Mouse (Mus musculus) forebrain, embryonic 14.5 days (tissue): ENCODE measurements at regions not wholly inside any gene's neighbourhood (a gene's known extent, or its start where the extent isn't known, plus 50 kb on each side); places are given as distances from the start of the nearest gene placed in this dataset.

Source experiments
- ATAC-seq: fragments of 200-750 bp; cut with Nextera tagmentation; 2 replicates; pipeline ENCODE4 v1.8.0; 2017; ENCODE audit warnings: mild to moderate bottlenecking, moderate library complexity
- DNase-seq: peaks from one replicate; pipeline ENCODE4 v3.0.0-alpha.2; 2015; ENCODE audit warnings: low spot score
- H3K27ac ChIP-seq: fragments of 300-500 bp; sonication (generic); 2 replicates; pipeline ENCODE4 v1.5.1; 2014; ENCODE audit warnings: low read depth, mild to moderate bottlenecking, control low read depth, low read length, moderate library complexity
- H3K27me3 ChIP-seq: fragments of 300-500 bp; sonication (generic); replicated peaks from 2 replicates; pipeline ENCODE4 v1.6.1; 2014; ENCODE audit warnings: low read length, control low read depth, mixed read lengths; ENCODE audit not compliant: control insufficient read depth, insufficient read depth
- H3K36me3 ChIP-seq: fragments of 300-500 bp; sonication (generic); 2 replicates; pipeline ENCODE4 v1.6.1; 2014; ENCODE audit warnings: low read length, control low read depth; ENCODE audit not compliant: control insufficient read depth, insufficient read depth
- H3K4me1 ChIP-seq: fragments of 300-500 bp; sonication (generic); 2 replicates; pipeline ENCODE4 v1.6.1; 2014; ENCODE audit warnings: antibody characterized with exemption, low read length, control low read depth; ENCODE audit not compliant: control insufficient read depth, insufficient read depth
- H3K4me2 ChIP-seq: fragments of 300-500 bp; sonication (generic); 2 replicates; pipeline ENCODE4 v1.6.1; 2014; ENCODE audit warnings: mild to moderate bottlenecking, control low read depth, low read length
- H3K4me3 ChIP-seq: fragments of 300-500 bp; sonication (generic); 2 replicates; pipeline ENCODE4 v1.5.1; 2014; ENCODE audit warnings: low read depth, low read length, control low read depth
- H3K9ac ChIP-seq: fragments of 300-500 bp; sonication (generic); 2 replicates; pipeline ENCODE4 v1.6.1; 2014; ENCODE audit warnings: mild to moderate bottlenecking, low read length, control low read depth, moderate library complexity
- H3K9me3 ChIP-seq: fragments of 300-500 bp; sonication (generic); replicated peaks from 2 replicates; pipeline ENCODE4 v1.6.1; 2016; ENCODE audit warnings: low read length, control low read depth, mixed read lengths; ENCODE audit not compliant: control insufficient read depth
- WGBS: fragments of 180-500 bp; shearing (Covaris S2); extraction: QIAGEN DNeasy Blood & Tissue Kit; methylation state at CpG from one replicate; pipeline ENCODE4 v1.1.7; 2014; 5-methylcytosine and 5-hydroxymethylcytosine counted together

DNA sequence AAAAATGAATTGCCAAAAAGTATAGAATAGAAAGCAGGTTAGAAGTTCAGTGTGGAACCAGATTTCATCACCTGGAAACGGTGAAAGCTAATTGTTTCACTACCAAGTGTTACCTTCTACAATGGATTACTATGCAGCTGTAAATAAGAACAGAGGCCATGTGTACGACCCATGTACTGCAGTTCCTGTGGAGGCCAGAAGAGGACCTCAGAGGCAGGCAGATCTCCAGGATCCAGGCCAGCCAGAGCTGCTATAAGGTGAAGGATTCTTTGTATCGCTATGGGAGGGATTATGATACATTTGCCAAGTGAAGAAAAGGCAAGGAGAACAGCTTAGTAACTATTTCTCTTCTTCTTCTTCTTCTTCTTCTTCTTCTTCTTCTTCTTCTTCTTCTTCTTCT is 121.8 kb downstream of the Sox2 start:
- Histone ChIP-seq H3K4me3 (no peak overlapping the region), H3K9ac (no peak overlapping the region), H3K4me2 (no peak overlapping the region), H3K4me1 (no peaks in the 10 kb centered on the region), H3K36me3 (no peaks in the 10 kb centered on the region), H3K27me3 (no peaks in the 10 kb centered on the region), H3K9me3 (no peaks in the 10 kb centered on the region), H3K27ac (no peak overlapping the region)
- WGBS: 92% methylated on average over 3 of the region's 3 CpGs
- DNase-seq (no peak), ATAC-seq (no peak)

DNA sequence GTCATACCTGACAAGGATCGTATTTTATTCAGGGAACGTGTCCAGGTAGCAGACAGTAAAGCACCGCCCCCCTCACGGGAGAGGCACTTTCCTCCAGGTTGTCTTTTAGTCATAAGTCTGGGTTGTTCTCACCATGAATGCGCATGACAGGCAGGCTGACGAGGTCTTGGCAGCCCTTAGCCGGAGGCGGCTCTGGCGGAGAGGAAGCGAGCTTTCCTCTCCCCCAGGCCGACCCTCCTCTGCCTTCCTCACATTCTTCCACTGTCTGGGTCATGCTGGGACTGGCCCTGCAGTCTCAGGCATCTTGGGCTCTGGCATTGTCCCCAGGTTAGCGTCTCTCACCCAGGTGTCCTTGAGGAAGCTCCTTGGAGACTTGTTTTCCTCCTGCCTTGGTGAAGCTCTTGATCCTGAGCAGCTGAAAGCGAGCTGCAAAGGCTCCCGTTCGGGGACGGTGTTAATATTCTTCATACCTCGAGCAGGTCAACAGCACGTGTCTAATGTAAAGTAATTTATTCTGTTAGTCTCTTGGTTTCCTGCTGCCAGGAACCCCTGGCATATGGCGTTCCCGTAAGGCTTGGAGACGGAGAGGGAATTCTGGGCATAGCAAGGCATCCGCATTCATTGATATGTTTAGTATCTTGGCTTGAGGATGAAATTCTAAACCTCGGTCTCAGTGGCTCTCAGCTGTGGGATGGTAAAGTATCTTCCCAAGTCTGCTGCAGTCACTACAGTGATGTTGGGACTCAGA is 123.6 kb downstream of the Sox2 start:
- peak; percentile 69 for DNase-seq
- Histone ChIP-seq H3K9me3 (no peaks in the 10 kb centered on the region), H3K36me3 (no peaks in the 10 kb centered on the region), H3K4me3 (no peak overlapping the region), H3K27me3 (no peaks in the 10 kb centered on the region), H3K27ac (no peak overlapping the region), H3K9ac (no peak overlapping the region), H3K4me2 (peak overlapping the region; percentile 27; the same call in 1 of the 2 replicates), H3K4me1 (no peaks in the 10 kb centered on the region)
- WGBS: 27% methylated on average over 23 of the region's 23 CpGs
- peak; percentile 74; the same call in 1 of the 2 replicates for ATAC-seq

DNA sequence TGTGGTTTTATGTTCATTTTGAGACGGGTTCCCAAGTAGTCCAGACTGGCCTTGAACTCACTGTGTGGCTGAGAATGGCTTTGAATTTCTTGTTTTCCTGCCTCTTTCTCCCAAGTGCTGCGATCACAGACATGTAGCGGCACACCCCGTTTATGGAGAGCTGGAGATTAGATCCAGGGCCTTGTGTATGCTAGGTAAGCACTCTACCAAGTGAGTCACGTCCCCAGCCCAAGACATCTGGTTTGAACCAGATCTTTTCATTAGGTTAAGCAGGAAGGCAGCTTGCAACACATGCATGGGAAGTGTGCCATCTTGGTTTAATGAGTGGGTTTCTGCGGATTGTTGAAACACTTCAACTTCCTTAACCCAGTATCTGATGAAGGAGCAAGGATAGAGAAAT is 131.6 kb downstream of the Sox2 start:
- WGBS: 83% methylated on average over 6 of the region's 6 CpGs
- DNase-seq: peak; percentile 27
- H3K4me1 ChIP-seq: no peaks in the 10 kb centered on the region
- no peak overlapping the region for H3K4me3 ChIP-seq
- H3K27me3 ChIP-seq: no peaks in the 10 kb centered on the region
- no peak overlapping the region for H3K4me2 ChIP-seq
- H3K27ac ChIP-seq: no peak overlapping the region
- no peak overlapping the region for H3K9ac ChIP-seq
- ATAC-seq: no peak
- H3K9me3 ChIP-seq: no peaks in the 10 kb centered on the region
- H3K36me3 ChIP-seq: no peaks in the 10 kb centered on the region

DNA sequence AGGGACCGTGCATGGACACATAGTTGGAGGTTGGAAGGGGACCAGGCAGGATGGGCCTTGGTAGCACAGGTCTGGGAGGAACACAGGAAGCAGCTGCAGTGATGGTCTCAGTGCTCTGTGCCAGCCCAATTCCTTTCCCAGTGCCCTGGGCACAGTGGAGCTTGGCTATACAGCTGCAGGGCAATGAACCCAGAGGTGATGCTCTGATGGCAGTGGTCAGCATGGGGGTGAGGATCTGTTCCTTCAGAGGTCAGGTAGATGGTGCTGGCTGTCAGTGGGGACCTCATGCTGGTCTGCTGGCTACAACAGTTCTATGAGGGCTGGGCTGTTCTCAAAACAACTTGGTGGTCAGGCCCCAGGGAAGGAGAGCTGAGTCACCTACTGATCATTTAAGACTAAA is 133.2 kb downstream of the Sox2 start:
- Histone ChIP-seq H3K27me3 (no peaks in the 10 kb centered on the region), H3K4me1 (no peaks in the 10 kb centered on the region), H3K4me3 (no peak overlapping the region), H3K36me3 (no peaks in the 10 kb centered on the region), H3K9me3 (no peaks in the 10 kb centered on the region), H3K27ac (no peak overlapping the region), H3K4me2 (no peak overlapping the region), H3K9ac (no peak overlapping the region)
- no peak for ATAC-seq
- WGBS: 90% methylated on average over 1 of the region's 1 CpGs
- DNase-seq: no peak

DNA sequence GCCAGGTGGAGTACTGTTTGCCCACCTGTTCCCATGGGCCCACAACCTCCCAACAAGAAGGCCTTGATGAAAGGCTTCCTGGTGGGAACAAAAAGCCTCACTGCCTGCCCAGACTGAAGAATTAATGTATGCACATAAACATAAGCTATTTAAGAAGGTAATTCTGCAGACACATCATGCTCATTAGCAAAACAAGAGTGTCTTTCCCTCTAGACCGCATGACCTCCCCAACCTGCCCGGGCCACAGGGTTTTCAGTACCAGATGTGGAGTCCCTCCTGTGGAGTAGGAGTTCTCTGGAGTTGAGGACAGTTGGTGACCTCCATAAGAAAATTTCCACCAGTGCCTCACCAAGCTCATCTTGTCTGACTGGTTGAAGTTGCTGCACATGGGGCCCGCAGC is 137.0 kb downstream of the Sox2 start:
- WGBS: 88% methylated on average over 3 of the region's 3 CpGs
- H3K4me1 ChIP-seq: no peaks in the 10 kb centered on the region
- H3K9me3 ChIP-seq: no peaks in the 10 kb centered on the region
- H3K27me3 ChIP-seq: no peaks in the 10 kb centered on the region
- H3K9ac ChIP-seq: no peak overlapping the region
- no peak overlapping the region for H3K4me3 ChIP-seq
- H3K36me3 ChIP-seq: no peaks in the 10 kb centered on the region
- ATAC-seq (no peak), DNase-seq (no peak)
- no peak overlapping the region for H3K4me2 ChIP-seq
- H3K27ac ChIP-seq: no peak overlapping the region

DNA sequence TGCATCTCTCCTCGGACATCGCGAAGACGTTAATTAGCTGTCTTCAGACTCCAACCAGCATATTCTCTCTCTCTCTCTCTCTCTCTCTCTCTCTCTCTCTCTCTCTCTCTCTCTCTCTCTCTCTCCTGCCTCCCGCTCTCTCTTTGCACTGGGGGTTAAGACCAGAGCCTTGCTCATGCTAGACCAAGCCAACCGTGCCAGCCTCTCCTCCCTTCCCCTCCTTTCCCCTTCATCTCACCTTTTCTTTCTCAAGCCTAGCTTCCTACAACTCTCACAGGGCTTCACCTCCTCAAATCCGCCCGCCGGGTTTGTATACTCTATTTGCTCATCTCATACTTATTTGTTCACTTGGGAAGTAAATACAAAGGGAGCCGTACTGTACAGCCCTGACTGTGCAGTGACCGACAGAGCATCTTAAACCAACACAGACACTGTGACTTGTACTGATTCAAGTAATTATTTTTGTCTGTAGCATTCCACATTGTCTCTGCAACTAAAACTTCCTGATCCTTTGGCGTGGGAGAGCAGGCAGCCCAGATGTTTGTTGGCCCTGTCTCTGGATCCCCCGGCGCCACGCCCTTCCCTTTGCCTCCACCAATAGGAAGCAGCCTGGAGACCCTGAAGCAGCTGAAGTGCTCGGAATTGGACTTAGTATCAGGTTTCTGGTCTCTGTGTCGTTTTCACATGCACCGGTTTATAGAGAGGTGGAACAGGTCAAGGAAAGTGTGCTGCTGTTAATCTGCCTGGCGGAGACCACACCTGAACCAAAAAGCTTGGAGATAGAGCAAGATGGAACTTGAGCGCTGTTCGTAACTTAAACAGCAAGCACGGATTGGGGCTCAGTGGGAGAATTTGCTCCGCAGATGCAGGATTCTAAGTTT is 145.1 kb downstream of the Sox2 start:
- Histone ChIP-seq H3K9ac (no peak overlapping the region), H3K4me1 (0 out of 2 replicates have a peak, but pooled peaks cover 4% of the 10 kb centered on the region)
- 15% methylated on average over 23 of the region's 23 CpGs for WGBS

DNA sequence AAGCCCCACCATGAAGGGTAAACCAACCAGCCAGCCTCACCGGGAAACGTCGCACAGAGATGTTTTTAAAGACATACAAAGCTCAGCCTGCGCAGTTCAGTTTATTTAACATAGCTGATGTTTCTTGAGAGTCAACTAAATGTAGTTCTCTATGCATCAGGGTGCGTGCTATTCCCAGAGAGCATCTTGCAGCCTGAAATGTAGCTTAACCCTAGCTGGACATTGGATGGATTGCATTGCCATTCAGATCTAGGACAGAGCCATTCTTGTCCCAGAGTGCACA is 145.7 kb downstream of the Sox2 start:
- H3K9ac ChIP-seq: no peak overlapping the region
- ATAC-seq: no peak
- 9% methylated on average over 5 of the region's 5 CpGs for WGBS

More for the DNA sequence above, 145.1 kb downstream of the Sox2 start:
- Histone ChIP-seq H3K4me2 (peak overlapping the region; percentile 58), H3K9me3 (no peaks in the 10 kb centered on the region), H3K4me3 (peak overlapping the region; percentile 26), H3K36me3 (no peaks in the 10 kb centered on the region), H3K27me3 (no peaks in the 10 kb centered on the region), H3K27ac (no peak overlapping the region)
- peak; percentile 73 for DNase-seq
- ATAC-seq: peak; percentile 93

DNA sequence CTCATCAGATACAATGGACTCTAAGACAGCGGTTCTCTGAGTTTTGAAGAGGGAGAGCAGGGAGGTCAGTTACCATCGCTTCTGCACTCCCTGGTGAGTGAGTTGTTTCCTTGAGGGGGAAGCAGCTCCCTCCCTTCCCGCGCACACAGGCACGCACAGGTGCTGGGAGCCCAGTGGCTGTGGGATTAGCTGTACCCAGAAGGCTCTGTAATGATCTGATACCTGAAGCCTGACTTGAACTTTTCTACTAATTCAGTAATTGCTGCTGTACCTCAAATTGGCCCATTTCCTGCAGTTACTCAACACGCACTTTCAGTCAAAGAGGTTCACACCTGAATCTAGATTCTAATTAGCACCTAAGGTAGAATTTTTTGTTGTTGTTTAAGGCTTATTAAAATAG is 158.6 kb downstream of the Sox2 start:
- Histone ChIP-seq H3K9ac (no peak overlapping the region), H3K27ac (no peak overlapping the region), H3K4me1 (no peaks in the 10 kb centered on the region), H3K27me3 (no peaks in the 10 kb centered on the region), H3K4me2 (no peak overlapping the region), H3K4me3 (no peak overlapping the region), H3K36me3 (no peaks in the 10 kb centered on the region), H3K9me3 (no peaks in the 10 kb centered on the region)
- WGBS: 26% methylated on average over 6 of the region's 6 CpGs
- DNase-seq (no peak), ATAC-seq (no peak)

More for the DNA sequence above, 145.7 kb downstream of the Sox2 start:
- DNase-seq: no peak
- Histone ChIP-seq H3K4me1 (0 out of 2 replicates have a peak, but pooled peaks cover 4% of the 10 kb centered on the region), H3K4me3 (peak overlapping the region; percentile 26), H3K36me3 (no peaks in the 10 kb centered on the region), H3K27me3 (no peaks in the 10 kb centered on the region), H3K4me2 (peak overlapping the region; percentile 58), H3K27ac (no peak overlapping the region), H3K9me3 (no peaks in the 10 kb centered on the region)

DNA sequence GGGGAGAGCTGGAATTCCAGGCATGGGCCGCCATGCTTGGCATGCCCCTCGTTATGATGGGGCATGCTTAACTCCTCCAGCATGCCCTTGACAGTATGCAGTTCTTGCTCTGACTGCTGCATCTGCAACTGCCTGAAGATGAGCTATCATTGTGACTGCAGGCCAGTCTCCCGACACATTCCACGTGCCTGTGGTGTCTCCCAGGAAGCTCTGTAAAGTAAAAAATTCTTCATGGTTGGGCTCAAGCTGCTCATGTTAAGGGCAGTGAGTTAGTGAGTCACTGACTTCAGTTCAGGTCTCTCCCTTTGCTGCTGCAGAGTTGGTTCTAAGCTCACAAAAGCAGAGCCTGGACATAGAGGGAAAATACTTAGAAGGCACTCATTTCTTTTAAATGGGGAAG is 161.5 kb downstream of the Sox2 start:
- no peak overlapping the region for H3K4me3 ChIP-seq
- no peak for DNase-seq
- no peaks in the 10 kb centered on the region for H3K36me3 ChIP-seq
- ATAC-seq: no peak
- H3K27me3 ChIP-seq: no peaks in the 10 kb centered on the region
- no peaks in the 10 kb centered on the region for H3K9me3 ChIP-seq
- H3K4me1 ChIP-seq: no peaks in the 10 kb centered on the region
- H3K27ac ChIP-seq: no peak overlapping the region
- no peak overlapping the region for H3K9ac ChIP-seq
- H3K4me2 ChIP-seq: no peak overlapping the region
- 74% methylated on average over 4 of the region's 4 CpGs for WGBS
